In the genomic region with DNA sequence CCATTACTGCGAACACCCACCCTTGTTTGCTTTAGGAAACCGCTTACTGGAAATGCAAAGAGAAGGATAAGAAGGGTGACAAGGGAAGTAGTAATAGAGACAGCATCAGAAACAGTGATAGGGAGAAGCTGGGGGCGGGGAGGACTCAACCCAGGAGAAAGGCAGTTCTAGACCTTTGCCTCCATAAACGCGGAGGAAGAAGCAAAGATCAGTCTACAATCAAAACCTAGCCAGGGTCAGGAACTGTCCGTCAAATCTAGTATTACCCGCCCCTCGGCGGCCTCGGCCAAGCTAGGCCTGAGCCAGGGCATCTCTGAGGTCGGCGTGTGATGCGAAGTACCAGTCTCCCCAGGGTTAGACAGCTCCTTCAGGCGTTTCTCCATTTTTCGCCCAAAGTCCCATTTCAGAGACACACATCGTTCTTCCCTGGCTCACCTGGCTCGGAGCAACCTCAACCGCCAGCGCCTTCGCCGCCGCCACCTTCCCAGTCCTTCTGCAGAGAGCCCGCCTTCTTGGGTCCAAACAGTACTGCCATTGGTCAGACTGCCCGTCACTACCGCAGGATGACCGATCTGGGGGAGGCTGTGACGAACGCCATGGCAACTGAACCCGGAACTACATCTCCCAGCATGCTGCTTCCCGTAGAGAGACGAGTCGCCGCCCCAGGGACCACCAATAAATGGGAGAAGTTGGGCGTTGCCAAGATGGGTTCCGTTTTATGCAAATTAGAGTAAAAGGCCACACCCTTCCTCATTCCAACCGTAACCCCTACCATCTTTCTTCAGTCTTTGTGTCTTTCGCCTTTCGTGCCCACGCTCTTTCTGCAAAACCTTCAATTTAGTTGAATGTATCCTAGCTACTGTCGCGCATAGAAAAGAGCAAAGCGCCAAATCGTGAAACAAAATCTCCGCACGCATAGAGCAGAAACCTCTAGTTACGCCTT, we compare ENCODE assay signal across 8 mouse cellular contexts. TPM values are rescaled to one million over a fixed set of nuclear protein-coding genes. Genes with fewer than 3 reads are reported as not detected.
A peak's percentile ranks its signal among the peaks of the same experiment; 100 is the strongest.
DNase-seq lines count a peak whose midpoint lies in the region; ATAC-seq lines count a peak whose summit lies in the region.

A gene (minus strand): TSS at position 853 of the 943 bp plus-strand sequence.

- ATAC-seq in inflammation-experienced regulatory T-cells, adult 6 months = peak; percentile 81
- peak; percentile 93 for ATAC-seq in megakaryocyte-erythroid progenitor cell, adult 5-6 weeks (replicated peaks; ENCODE audit: low FRiP score, low TSS enrichment, poor library complexity, severe bottlenecking)

- intact Hi-C loops in gastrocnemius, postnatal 14 days (cut with DNase I; ENCODE audit: low total_unique reads) = no loop called here
- intact Hi-C loops in left cerebral cortex, postnatal 10 days (cut with DNase I) = loop anchor here (5.0 kb wide), 1 partner anchor 189 kb away; no protein-coding TSS in a partner anchor

- peak; percentile 99 for DNase-seq in adrenal gland, adult (ENCODE audit: inconsistent age in 2 of 2, low spot score in 1 of 2)
- peak; percentile 100 for DNase-seq in embryo, embryonic 10.5 days (ENCODE audit: low spot score)
- DNase-seq in gastrocnemius, postnatal 14 days = peak; percentile 99
- peak; percentile 99 to 100 for DNase-seq in left cerebral cortex, postnatal 10 days (ENCODE audit: extremely low spot score in 1 of 2, low spot score in 2 of 2)
- DNase-seq in right cerebral cortex, postnatal 25 days = peak; percentile 99
- DNase-seq in urinary bladder, postnatal 4 days (ENCODE audit: low spot score in 2 of 2) = peak; percentile 97 to 98

RNA-seq across cellular contexts. Expression of the gene that starts here (rescaled TPM):
- total RNA-seq in gastrocnemius, postnatal 14 days (2021) = 10 to 100 TPM; 13.3 to 13.8 TPM
- 10 to 100 TPM; 66.2 to 89.2 (median 79.6) TPM for polyA plus RNA-seq in inflammation-experienced regulatory T-cells, adult 6 months (2017; shearing (Covaris generic))
- total RNA-seq in left cerebral cortex, postnatal 10 days (2021) = 10 to 100 TPM; 87.9 to 97.1 TPM
- total RNA-seq in megakaryocyte-erythroid progenitor cell, adult 5-6 weeks (2014; fragmentation: Nextera tagmentation) = 33.7 and 72.0 TPM in 2 replicates
- total RNA-seq in megakaryocyte-erythroid progenitor cell, adult 5-6 weeks (2017) = 33.2 and 69.5 TPM in 2 replicates

Comparison
In these comparisons a context has a peak if more than half of its experiments do, and no peak if none do; other contexts are left out.
1. Peak in every context shown above with its lines: DNase-seq and ATAC-seq.